Mouse (Mus musculus): Measurements from ENCODE around the gene Zfp398.
A peak's percentile ranks its signal among the peaks of the same experiment; 100 is the strongest.

The Zfp398 gene

GRCm38 (mm10) chr6:47835482-47835983 is at the start of gene Zfp398:
Gene Zfp398 (plus strand): TSS chr6:47835661.
- DNase-seq = peak; percentile 96

GRCm38 (mm10) chr6:47787941-47788736 is 47.3 kb upstream of the Zfp398 start:
- DNase-seq = peak; percentile 93

- DNase-seq = no peak
These were observed 46.6 kb upstream of the Zfp398 start for GRCm38 (mm10) chr6:47788821-47789220.

- peak; percentile 59 for DNase-seq
These were observed 44.7 kb upstream of the Zfp398 start for GRCm38 (mm10) chr6:47790745-47791144.

GRCm38 (mm10) chr6:47792533-47792932 is 42.9 kb upstream of the Zfp398 start:
- DNase-seq = no peak

GRCm38 (mm10) chr6:47793284-47793683 is 42.2 kb upstream of the Zfp398 start:
- DNase-seq = no peak

GRCm38 (mm10) chr6:47794106-47794830 is 41.2 kb upstream of the Zfp398 start:
- peak; percentile 67 for DNase-seq

- DNase-seq = peak; percentile 74
These were observed 36.4 kb upstream of the Zfp398 start for GRCm38 (mm10) chr6:47799079-47799478.

- no peak for DNase-seq
These were observed 29.9 kb upstream of the Zfp398 start for GRCm38 (mm10) chr6:47805520-47805919.

- DNase-seq = no peak
These were observed 28.0 kb upstream of the Zfp398 start for GRCm38 (mm10) chr6:47807419-47807818.

GRCm38 (mm10) chr6:47808545-47808944 is 26.9 kb upstream of the Zfp398 start:
- no peak for DNase-seq

- no peak for DNase-seq
These were observed 26.4 kb upstream of the Zfp398 start for GRCm38 (mm10) chr6:47809053-47809452.

GRCm38 (mm10) chr6:47810181-47810580 is 25.3 kb upstream of the Zfp398 start:
- no peak for DNase-seq

GRCm38 (mm10) chr6:47811324-47811723 is 24.1 kb upstream of the Zfp398 start:
- no peak for DNase-seq

GRCm38 (mm10) chr6:47812271-47812915 is 23.1 kb upstream of the Zfp398 start:
- DNase-seq = peak; percentile 45

- DNase-seq = peak; percentile 99
These were observed 22.1 kb upstream of the Zfp398 start, which contains the start of gene Pdia4 for GRCm38 (mm10) chr6:47813257-47813878. Gene Pdia4 (minus strand): TSS chr6:47813430.

GRCm38 (mm10) chr6:47816151-47816550 is 19.3 kb upstream of the Zfp398 start:
- no peak for DNase-seq

- DNase-seq = no peak
These were observed 16.7 kb upstream of the Zfp398 start for GRCm38 (mm10) chr6:47818721-47819120.

GRCm38 (mm10) chr6:47819626-47820325 is 15.7 kb upstream of the Zfp398 start:
- DNase-seq = no peak

- DNase-seq = no peak
These were observed 14.2 kb upstream of the Zfp398 start for GRCm38 (mm10) chr6:47821236-47821635.

GRCm38 (mm10) chr6:47821776-47822175 is 13.7 kb upstream of the Zfp398 start:
- no peak for DNase-seq

- no peak for DNase-seq
These were observed 11.2 kb upstream of the Zfp398 start for GRCm38 (mm10) chr6:47824241-47824640.
